Mouse (Mus musculus): ENCODE results near the gene Hspa1b. TPM values are rescaled to one million over a fixed set of nuclear protein-coding genes. Genes with fewer than 3 reads are reported as not detected.

Gene Hspa1b
- total RNA-seq, 2 experiments from 2014 or later, result 2.6 to 5.9 TPM

Other genes with a start within 250 kb of the Hspa1b start
- gene C4b, start 215.4 kb downstream of the Hspa1b start, total RNA-seq (2021), result 1 to 10 TPM in 1 of 2 experiments, under 1 TPM in 1; 0.93 to 1.8 TPM
- under 1 TPM in 1 of 2 experiments, not detected in 1; 0.21 TPM for gene Cyp21a1, start 154.7 kb downstream of the Hspa1b start, total RNA-seq (2021)
- gene Stk19, start 122.3 kb downstream of the Hspa1b start, total RNA-seq (2021), result 1 to 10 TPM; 6.8 to 7.2 TPM
- gene Dxo, start 122.2 kb downstream of the Hspa1b start, total RNA-seq (2021), result 10 to 100 TPM in 1 of 2 experiments, 1 to 10 TPM in 1; 9.3 to 13.0 TPM
- gene Skiv2l, start 109.0 kb downstream of the Hspa1b start, total RNA-seq (2021), result 10 to 100 TPM; 17.4 to 17.8 TPM
- gene Nelfe, start 108.8 kb downstream of the Hspa1b start, total RNA-seq (2021), result 10 to 100 TPM in 1 of 2 experiments, 1 to 10 TPM in 1; 9.7 to 13.4 TPM
- 1 to 10 TPM in 1 of 2 experiments, under 1 TPM in 1; 0.75 to 1.9 TPM for gene Cfb, start 96.7 kb downstream of the Hspa1b start, total RNA-seq (2021)
- 1 to 10 TPM; 3.4 to 5.1 TPM for gene Zbtb12, start 79.8 kb downstream of the Hspa1b start, total RNA-seq (2021)
- gene Gm20547, start 77.2 kb downstream of the Hspa1b start, total RNA-seq (2021), result not detected
- gene C2, start 61.0 kb downstream of the Hspa1b start, total RNA-seq (2021), result 1 to 10 TPM; 1.8 to 3.1 TPM
- 10 to 100 TPM; 29.4 to 32.2 TPM for gene Ehmt2, start 60.8 kb downstream of the Hspa1b start, total RNA-seq (2021)
- under 1 TPM in 1 of 2 experiments, not detected in 1; 0.09 TPM for gene Slc44a4, start 44.8 kb downstream of the Hspa1b start, total RNA-seq (2021)
- 1 to 10 TPM; 8.0 to 8.3 TPM for gene Neu1, start 28.0 kb downstream of the Hspa1b start, total RNA-seq (2021)
- not detected for gene Gm20481, start 10.7 kb upstream of the Hspa1b start, total RNA-seq (2021)
- gene Hspa1a, start 12.9 kb upstream of the Hspa1b start, total RNA-seq (2021), result 1 to 10 TPM; 3.8 to 6.8 TPM
- gene Hspa1l, start 13.5 kb upstream of the Hspa1b start, total RNA-seq (2021), result 10 to 100 TPM; 11.6 to 14.8 TPM
- 10 to 100 TPM; 19.5 to 20.1 TPM for gene Lsm2, start 22.6 kb upstream of the Hspa1b start, total RNA-seq (2021)
- 10 to 100 TPM; 26.8 to 29.2 TPM for gene Vars, start 41.7 kb upstream of the Hspa1b start, total RNA-seq (2021)
- gene Vwa7, start 57.3 kb upstream of the Hspa1b start, total RNA-seq (2021), result 1 to 10 TPM; 3.7 to 3.9 TPM
- 1 to 10 TPM in 1 of 2 experiments, under 1 TPM in 1; 0.38 to 1.5 TPM for gene Sapcd1, start 68.8 kb upstream of the Hspa1b start, total RNA-seq (2021)
- under 1 TPM; 0.84 to 0.94 TPM for gene Msh5, start 87.5 kb upstream of the Hspa1b start, total RNA-seq (2021)
- gene Clic1, start 90.7 kb upstream of the Hspa1b start, total RNA-seq (2021), result 10 to 100 TPM; 28.3 to 32.5 TPM
- gene Ddah2, start 99.8 kb upstream of the Hspa1b start, total RNA-seq (2021), result 10 to 100 TPM; 23.4 to 32.2 TPM
- not detected for gene Ly6g6c, start 106.2 kb upstream of the Hspa1b start, total RNA-seq (2021)
- gene Mpig6b, start 106.9 kb upstream of the Hspa1b start, total RNA-seq (2021), result not detected
- gene Ly6g6e, start 117.7 kb upstream of the Hspa1b start, total RNA-seq (2021), result not detected
- gene Ly6g6d, start 118.8 kb upstream of the Hspa1b start, total RNA-seq (2021), result under 1 TPM; 0.64 TPM
- gene Ly6g6f, start 126.4 kb upstream of the Hspa1b start, total RNA-seq (2021), result not detected
- 10 to 100 TPM; 52.8 to 58.5 TPM for gene Abhd16a, start 130.0 kb upstream of the Hspa1b start, total RNA-seq (2021)
- not detected for gene Ly6g5c, start 149.0 kb upstream of the Hspa1b start, total RNA-seq (2021)
- gene Ly6g5b, start 156.2 kb upstream of the Hspa1b start, total RNA-seq (2021), result under 1 TPM; 0.27 to 0.37 TPM
- 1 to 10 TPM; 7.0 to 7.9 TPM for gene Gpank1, start 162.2 kb upstream of the Hspa1b start, total RNA-seq (2021)
- gene Csnk2b, start 162.8 kb upstream of the Hspa1b start, total RNA-seq (2021), result 100 to 1,000 TPM; 156 to 166 TPM
- 10 to 100 TPM; 14.4 to 16.1 TPM for gene D17H6S53E, start 167.1 kb upstream of the Hspa1b start, total RNA-seq (2021)
- not detected for gene Apom, start 172.8 kb upstream of the Hspa1b start, total RNA-seq (2021)
- gene Bag6, start 175.9 kb upstream of the Hspa1b start, total RNA-seq (2021), result 100 to 1,000 TPM; 193 to 200 TPM
- gene Prrc2a, start 205.7 kb upstream of the Hspa1b start, total RNA-seq (2021), result 100 to 1,000 TPM; 102 to 118 TPM
- under 1 TPM; 0.71 to 0.90 TPM for gene Aif1, start 216.8 kb upstream of the Hspa1b start, total RNA-seq (2021)
- 1 to 10 TPM; 1.5 to 2.8 TPM for gene Lst1, start 229.2 kb upstream of the Hspa1b start, total RNA-seq (2021)
- gene Ltb, start 235.2 kb upstream of the Hspa1b start, total RNA-seq (2021), result under 1 TPM in 1 of 2 experiments, not detected in 1; 0.31 TPM
- gene Tnf, start 242.8 kb upstream of the Hspa1b start, total RNA-seq (2021), result under 1 TPM; 0.24 to 0.68 TPM
- under 1 TPM; 0.42 to 0.78 TPM for gene Lta, start 246.1 kb upstream of the Hspa1b start, total RNA-seq (2021)

All from gastrocnemius, postnatal 14 days (tissue).